Mouse (Mus musculus) ES-E14 (cell line): ENCODE measurements around the gene Omp. TPM values are rescaled to one million over a fixed set of nuclear protein-coding genes. Genes with fewer than 3 reads are reported as not detected.
A peak's percentile ranks its signal among the peaks of the same experiment; 100 is the strongest.

Source experiments
- DNase-seq: peaks from one replicate; pipeline ENCODE4 v3.0.0-alpha.2; 2013; ENCODE audit warnings: low read depth, low spot score
- H3K27ac ChIP-seq: 2 replicates; pipeline ENCODE4 v1.5.1; 2012; ENCODE audit warnings: low read depth, mild to moderate bottlenecking, low read length, moderate library complexity, mixed read lengths; ENCODE audit not compliant: poor library complexity, insufficient read depth, severe bottlenecking
- H3K36me3 ChIP-seq: 2 replicates; pipeline ENCODE4 v1.6.1; 2012; ENCODE audit warnings: mild to moderate bottlenecking, low read length, moderate library complexity, mixed read lengths; ENCODE audit not compliant: control insufficient read depth, poor library complexity, insufficient read depth, severe bottlenecking
- H3K4me1 ChIP-seq, 2 experiments: fragments of 150-350 bp in 1 of 2; sonication (generic) in 1 of 2; 2 replicates each; pipeline ENCODE4 v1.6.1; 2012; ENCODE audit warnings: low read length in 2 of 2, mild to moderate bottlenecking in 1 of 2, mixed read lengths in 1 of 2; ENCODE audit not compliant: control insufficient read depth in 2 of 2, insufficient read depth in 2 of 2, poor library complexity in 1 of 2
- H3K4me3 ChIP-seq, 2 experiments: fragments of 150-350 bp in 1 of 2; sonication (generic) in 1 of 2; 2 replicates each; pipeline ENCODE4 v1.5.1; 2012; ENCODE audit warnings: low read length in 2 of 2, low read depth in 1 of 2, mild to moderate bottlenecking in 1 of 2, mixed read lengths in 1 of 2; ENCODE audit not compliant: insufficient read depth in 1 of 2, poor library complexity in 1 of 2, severe bottlenecking in 1 of 2
- H3K9ac ChIP-seq: 2 replicates; pipeline ENCODE4 v1.6.1; 2012; ENCODE audit warnings: low read depth, mild to moderate bottlenecking, low read length, mixed read lengths; ENCODE audit not compliant: poor library complexity, insufficient read depth, severe bottlenecking
- H3K9me3 ChIP-seq: fragments of 150-350 bp; sonication (generic); 2 replicates; pipeline ENCODE4 v1.6.1; 2012; ENCODE audit warnings: low read depth, mild to moderate bottlenecking, low read length; ENCODE audit not compliant: control insufficient read depth, insufficient read depth
- CHD2 ChIP-seq: IDR thresholded peaks from 2 replicates; pipeline ENCODE4 v1.6.1; 2014; ENCODE audit warnings: mild to moderate bottlenecking, low read depth, low read length, inconsistent platforms
- HCFC1 ChIP-seq: IDR thresholded peaks from 2 replicates; pipeline ENCODE4 v1.6.1; 2012; ENCODE audit warnings: low read length, inconsistent platforms, borderline replicate concordance; ENCODE audit not compliant: insufficient read depth
- MAFK ChIP-seq: IDR thresholded peaks from 2 replicates; pipeline ENCODE4 v1.6.1; 2014; ENCODE audit warnings: mild to moderate bottlenecking, low read depth, low read length, inconsistent platforms; ENCODE audit not compliant: insufficient read depth
- ZC3H11A ChIP-seq: IDR thresholded peaks from 2 replicates; pipeline ENCODE4 v1.6.1; 2012; ENCODE audit warnings: low read depth, mild to moderate bottlenecking, inconsistent platforms, low read length, borderline replicate concordance
- ZNF384 ChIP-seq: IDR thresholded peaks from 2 replicates; pipeline ENCODE4 v1.6.1; 2012; ENCODE audit warnings: low read depth, low read length, inconsistent platforms
- in situ Hi-C, 2 experiments: fragments of 600-800 bp; cut with MboI; formaldehyde crosslinking; loops; one replicate each; pipeline ENCODE4 v1.15.1; 2025; ENCODE audit warnings: low sequenced_read_pairs in 2 of 2, inconsistent platforms in 1 of 2; ENCODE audit not compliant: unreplicated experiment in 2 of 2
- total RNA-seq: library from RNA; depleted of rRNA; stranded (reverse); fragments of 300-350 nt; gene quantifications from 2 replicates; pipeline ENCODE4 v1.2.3, GENCODE M21; 2012

The Omp gene
- total RNA-seq, 1 experiment = 1.4 TPM

DNA sequence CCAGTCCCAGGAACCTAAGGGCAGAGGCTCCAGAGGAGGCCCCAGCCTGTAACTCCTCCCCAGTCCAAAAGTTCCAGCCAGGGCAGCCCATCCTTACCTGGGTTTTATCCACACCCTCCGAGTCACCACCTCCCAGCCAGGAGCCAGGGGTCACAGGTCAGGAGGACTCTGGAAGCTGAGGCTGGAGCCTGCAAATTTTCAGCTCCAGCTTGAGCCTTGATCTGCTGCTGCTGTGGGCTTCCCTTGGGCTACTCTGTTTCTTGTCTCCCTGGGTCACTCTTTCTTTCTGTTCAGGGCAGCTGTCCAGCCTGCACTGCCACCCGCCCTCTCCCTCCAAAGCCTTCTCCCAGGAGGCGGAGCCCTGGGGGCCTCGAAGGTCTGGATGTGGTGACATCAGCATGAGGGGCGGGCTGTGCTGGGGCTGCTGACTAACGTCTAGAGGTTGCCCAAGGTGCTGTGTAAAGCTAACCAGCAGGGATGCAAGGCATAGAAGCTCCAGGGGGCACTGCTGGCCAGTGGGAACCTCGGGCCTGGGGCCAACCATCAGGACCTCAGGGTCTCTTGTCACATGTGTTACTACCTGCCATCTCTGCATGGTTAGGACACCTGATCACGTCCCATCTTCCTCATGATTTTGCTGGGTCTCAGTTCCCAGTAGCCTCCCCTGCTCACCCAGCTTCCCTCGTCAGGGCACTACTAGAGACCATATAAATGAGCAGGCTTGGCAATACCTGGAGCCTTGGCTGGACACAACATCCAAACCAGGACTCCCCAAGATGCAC is 25.9 kb downstream of the Omp start, which contains the start of gene Myo7a:
Myo7a (minus strand) TSS at position 346 of the 782 bp plus-strand sequence.
- DNase-seq = no peak
- H3K4me1 ChIP-seq = peaks cover 0 to 5% of the 10 kb centered on the region in 2 experiments; a peak in 1 of 4 replicates
- H3K9me3 ChIP-seq = no peaks in the 10 kb centered on the region
- in situ Hi-C loops = loop anchor here (5.0 to 10.0 kb wide), 2 partner anchors 367 to 375 kb away; no protein-coding TSS in a partner anchor
- peak within 1 kb of the TSS; percentile 33; the same call in 1 of the 2 replicates for H3K9ac ChIP-seq
- H3K36me3 ChIP-seq = peaks cover 3% of the 10 kb centered on the region; the same call in 1 of the 2 replicates
- no peak within 1 kb of the TSS for H3K27ac ChIP-seq
- H3K4me3 ChIP-seq = peak within 1 kb of the TSS; percentile 34 to 59; a peak in 3 of 4 replicates
- TF ChIP-seq CHD2 = no peak
- TF ChIP-seq ZNF384 = no peak
- no peak for TF ChIP-seq HCFC1
- TF ChIP-seq MAFK = no peak
- TF ChIP-seq ZC3H11A = no peak

DNA sequence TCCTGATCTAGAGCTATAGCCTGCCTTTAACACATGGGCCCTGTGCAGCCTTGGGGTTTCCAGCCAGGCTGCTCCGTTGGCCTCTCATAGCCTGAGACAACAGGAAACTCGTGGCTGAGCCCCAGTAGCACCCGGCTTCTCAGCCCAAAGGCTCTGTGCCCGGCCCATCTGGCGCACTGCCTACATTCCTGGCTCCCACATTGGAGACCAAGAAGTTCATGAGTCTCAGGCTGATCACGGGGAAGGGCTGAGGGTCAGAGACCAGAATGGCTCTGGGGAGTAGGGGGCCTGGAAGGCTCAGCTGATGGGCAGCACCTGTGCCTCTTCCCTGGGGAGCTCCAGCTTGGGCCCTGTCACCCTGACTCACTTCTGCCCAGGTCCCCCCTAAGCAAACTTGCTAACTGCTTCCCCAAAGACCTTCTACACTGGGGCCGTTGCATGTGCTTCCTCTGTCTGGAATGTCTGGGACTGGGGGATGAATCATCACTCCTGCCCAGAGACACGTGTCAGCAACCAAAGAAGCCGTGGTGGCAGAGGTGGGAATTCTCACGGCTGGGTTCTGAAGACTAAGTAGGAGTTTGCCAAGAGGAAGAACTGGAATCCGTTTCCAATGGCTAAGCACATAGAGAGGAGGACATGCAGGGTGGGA is 28.2 kb downstream of the Omp start:
- DNase-seq = no peak
- Histone ChIP-seq H3K4me3 (no peak overlapping the region), H3K9ac (no peak overlapping the region), H3K36me3 (no peaks in the 10 kb centered on the region), H3K9me3 (no peaks in the 10 kb centered on the region), H3K4me1 (peaks cover 0 to 5% of the 10 kb centered on the region in 2 experiments; a peak in 1 of 4 replicates), H3K27ac (no peak overlapping the region)
- in situ Hi-C loops = loop anchor here (5.0 to 10.0 kb wide), 2 partner anchors 365 to 372 kb away; no protein-coding TSS in a partner anchor
- no peak for TF ChIP-seq HCFC1
- TF ChIP-seq CHD2 = no peak
- TF ChIP-seq ZNF384 = no peak
- TF ChIP-seq ZC3H11A = no peak
- no peak for TF ChIP-seq MAFK

DNA sequence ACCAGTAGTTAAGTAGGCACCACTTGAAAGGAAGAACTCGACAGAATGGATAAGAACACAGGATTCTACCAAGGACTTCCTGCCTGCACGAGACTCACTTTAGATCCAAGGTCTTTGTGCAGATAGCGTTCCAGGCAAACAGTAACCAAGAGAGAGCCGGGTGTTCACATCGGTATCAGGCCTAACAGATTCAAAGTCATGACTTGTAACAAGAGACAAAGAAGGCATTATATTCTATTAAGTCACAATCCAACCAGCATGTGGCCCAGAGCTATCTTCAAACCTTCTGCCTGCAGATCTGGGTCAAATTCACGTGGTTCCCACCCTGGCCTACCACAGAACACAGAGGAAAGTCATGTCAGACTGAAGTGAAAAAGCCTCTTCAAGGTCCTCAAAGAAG is 30.6 kb downstream of the Omp start:
- Histone ChIP-seq H3K36me3 (no peaks in the 10 kb centered on the region), H3K4me1 (peaks cover 0 to 4% of the 10 kb centered on the region in 2 experiments; a peak in 2 of 4 replicates), H3K4me3 (no peak overlapping the region), H3K9me3 (no peaks in the 10 kb centered on the region), H3K9ac (no peak overlapping the region), H3K27ac (no peak overlapping the region)
- in situ Hi-C loops = loop anchor here (5.0 to 10.0 kb wide), 3 partner anchors 132 to 370 kb away; no protein-coding TSS in a partner anchor
- DNase-seq = no peak
- TF ChIP-seq ZNF384 (no peak), MAFK (no peak), HCFC1 (no peak), ZC3H11A (no peak), CHD2 (no peak)

DNA sequence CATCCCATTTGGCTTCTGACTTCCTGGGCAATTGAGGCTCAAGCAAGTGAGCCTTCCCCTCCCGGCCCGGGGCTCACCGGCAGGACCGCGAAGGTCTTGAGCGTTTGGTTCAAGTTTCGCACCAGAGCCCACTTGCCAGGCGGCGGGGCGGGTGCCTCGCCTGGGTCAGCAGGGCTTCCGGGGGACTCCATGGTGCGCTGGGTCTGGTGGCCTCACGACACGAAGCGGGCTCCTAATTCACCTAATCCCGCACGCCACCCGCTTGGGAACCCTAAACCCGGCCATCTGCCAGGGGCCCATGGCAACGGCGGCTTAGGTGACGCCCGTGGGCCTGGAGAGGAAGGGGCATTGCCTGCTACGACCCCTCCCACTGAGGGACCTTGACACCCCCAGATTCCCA is 34.1 kb downstream of the Omp start:
- Histone ChIP-seq H3K4me1 (no peaks in the 10 kb centered on the region; a peak in 1 of 4 replicates), H3K9ac (peak overlapping the region; percentile 39; the same call in 1 of the 2 replicates), H3K36me3 (no peaks in the 10 kb centered on the region), H3K27ac (no peak overlapping the region), H3K9me3 (no peaks in the 10 kb centered on the region), H3K4me3 (peak overlapping the region; percentile 58 to 60)
- DNase-seq = no peak
- in situ Hi-C loops = loop anchor here (5.0 to 10.0 kb wide), 2 partner anchors 129 to 366 kb away; no protein-coding TSS in a partner anchor
- TF ChIP-seq ZNF384 = no peak
